ENCODE assay signal across 22 mouse cellular contexts in genomic region chr1:185533471-185533870, GRCm38 (mm10).
DNase-seq lines count a peak whose midpoint lies in the region; ATAC-seq lines count a peak whose summit lies in the region.
"Had no signal": no experiment of that assay in that cellular context is flagged by ENCODE, and none has a peak within 500 bp of the region (broad histone marks: within the 10 kb centered on the region; RNA-seq: fewer than 3 reads in every experiment).

No protein-coding gene starts in this region.

- no peak overlapping the region for H3K4me3 ChIP-seq in embryonic facial prominence, embryonic 10.5 days
- no peak overlapping the region for H3K4me3 ChIP-seq in limb, embryonic 13.5 days
- no peak overlapping the region for H3K4me3 ChIP-seq in kidney, embryonic 16.5 days (ENCODE audit: low read length)
- H3K4me3 ChIP-seq: forebrain, embryonic 13.5 days; heart, embryonic 13.5 days; hindbrain, embryonic 12.5 days had no signal

- WGBS in embryonic facial prominence, embryonic 10.5 days = 92% methylated on average over 5 of the region's 5 CpGs
- 98% methylated on average over 5 of the region's 5 CpGs for WGBS in limb, embryonic 13.5 days
- WGBS in kidney, embryonic 16.5 days = 94% methylated on average over 5 of the region's 5 CpGs

- DNase-seq in heart, adult 11 months = peak; percentile 53
- DNase-seq in heart, postnatal 25 days (ENCODE audit: low spot score) = no peak
- peak; percentile 49 for DNase-seq in Muller cell, postnatal 12 days (ENCODE audit: inconsistent ontology term)
- DNase-seq in embryonic facial prominence, embryonic 10.5 days (ENCODE audit: low spot score) = no peak
- DNase-seq in left cerebral cortex, postnatal 25 days (ENCODE audit: low spot score in 2 of 2) = no peak
- no peak for DNase-seq in cerebellum, adult 9-11 months
- DNase-seq: adrenal gland, postnatal 25 days; cerebellum, adult 18-20 months; cerebellum, postnatal 25 days; forebrain, postnatal 0 days; gastrocnemius, postnatal 14 days; heart, postnatal 4 days had no signal

- no peak overlapping the region for H3K4me2 ChIP-seq in limb, embryonic 13.5 days (replicated peaks)
- H3K4me2 ChIP-seq in kidney, embryonic 16.5 days (replicated peaks; ENCODE audit: low read depth, low read length) = no peak overlapping the region
- H3K4me2 ChIP-seq: forebrain, embryonic 13.5 days; heart, embryonic 13.5 days; hindbrain, embryonic 12.5 days had no signal

- no peak overlapping the region for H3K9ac ChIP-seq in limb, embryonic 13.5 days
- no peak overlapping the region for H3K9ac ChIP-seq in kidney, embryonic 16.5 days (replicated peaks; ENCODE audit: low read length)
- H3K9ac ChIP-seq: forebrain, embryonic 13.5 days; forebrain, postnatal 0 days; heart, embryonic 13.5 days; hindbrain, embryonic 12.5 days had no signal

- no peaks in the 10 kb centered on the region for H3K9me3 ChIP-seq in embryonic facial prominence, embryonic 10.5 days
- no peaks in the 10 kb centered on the region for H3K9me3 ChIP-seq in limb, embryonic 13.5 days
- no peaks in the 10 kb centered on the region for H3K9me3 ChIP-seq in kidney, embryonic 16.5 days (ENCODE audit: low read length)
- H3K9me3 ChIP-seq: forebrain, embryonic 13.5 days; G1E; heart, embryonic 13.5 days; hindbrain, embryonic 12.5 days had no signal

- H3K4me1 ChIP-seq in embryonic facial prominence, embryonic 10.5 days = peaks cover 11% of the 10 kb centered on the region
- peaks cover 8% of the 10 kb centered on the region; the same call in 1 of the 2 replicates for H3K4me1 ChIP-seq in limb, embryonic 13.5 days
- no peaks in the 10 kb centered on the region for H3K4me1 ChIP-seq in kidney, embryonic 16.5 days (ENCODE audit: insufficient read depth, low read length)
- H3K4me1 ChIP-seq: forebrain, embryonic 13.5 days; hindbrain, embryonic 12.5 days had no signal

- no peaks in the 10 kb centered on the region for H3K27me3 ChIP-seq in embryonic facial prominence, embryonic 10.5 days (replicated peaks; ENCODE audit: low read depth, poor library complexity, severe bottlenecking)
- no peaks in the 10 kb centered on the region for H3K27me3 ChIP-seq in limb, embryonic 13.5 days
- H3K27me3 ChIP-seq in kidney, embryonic 16.5 days (ENCODE audit: insufficient read depth, low read length) = no peaks in the 10 kb centered on the region
- H3K27me3 ChIP-seq: CH12.LX; forebrain, embryonic 13.5 days; heart, embryonic 13.5 days; hindbrain, embryonic 12.5 days had no signal

- H3K36me3 ChIP-seq in embryonic facial prominence, embryonic 10.5 days (replicated peaks) = no peaks in the 10 kb centered on the region
- H3K36me3 ChIP-seq in limb, embryonic 13.5 days = no peaks in the 10 kb centered on the region
- H3K36me3 ChIP-seq in kidney, embryonic 16.5 days (ENCODE audit: insufficient read depth, low read length) = no peaks in the 10 kb centered on the region
- H3K36me3 ChIP-seq: G1E; heart, embryonic 13.5 days; hindbrain, embryonic 12.5 days had no signal

- intact Hi-C loops in heart, postnatal 25 days (cut with DNase I) = no loop called here
- intact Hi-C loops in left cerebral cortex, postnatal 25 days (cut with DNase I) = no loop called here

- ATAC-seq in limb, embryonic 13.5 days (ENCODE audit: low FRiP score, low read depth) = no peak
- no peak for ATAC-seq in kidney, embryonic 16.5 days (ENCODE audit: low FRiP score, low TSS enrichment)
- ATAC-seq: forebrain, embryonic 13.5 days; forebrain, postnatal 0 days; hindbrain, embryonic 16.5 days; inflammation-experienced regulatory T-cells, adult 6 months; intestine, postnatal 0 days had no signal

- H3K27ac ChIP-seq in embryonic facial prominence, embryonic 10.5 days (replicated peaks) = 0 out of 2 replicates have a peak overlapping the region, but pooled peaks have one; percentile 14
- peak overlapping the region; percentile 45 for H3K27ac ChIP-seq in limb, embryonic 13.5 days
- H3K27ac ChIP-seq in kidney, embryonic 16.5 days (ENCODE audit: low read length) = no peak overlapping the region
- H3K27ac ChIP-seq: forebrain, embryonic 13.5 days; heart, embryonic 13.5 days; hindbrain, embryonic 12.5 days had no signal

Comparison
In these comparisons a context has a peak if more than half of its experiments do, and no peak if none do; other contexts are left out.
1. DNase-seq: peak in heart, adult 11 months (single experiment) and Muller cell, postnatal 12 days (single experiment); none in heart, postnatal 25 days (single experiment), embryonic facial prominence, embryonic 10.5 days (single experiment), left cerebral cortex, postnatal 25 days (0 of 2) and cerebellum, adult 9-11 months (single experiment).